Mouse (Mus musculus) lung, embryonic 16.5 days (tissue): ENCODE data around the gene Gsc2. TPM values are rescaled to one million over a fixed set of nuclear protein-coding genes. Genes with fewer than 3 reads are reported as not detected.

Experiments
- ATAC-seq: fragments of 200-750 bp; cut with Nextera tagmentation; 2 replicates; pipeline ENCODE4 v1.8.0; 2017; ENCODE audit warnings: low read depth, mild to moderate bottlenecking, moderate library complexity
- H3K27ac ChIP-seq: fragments of 300-500 bp; sonication (generic); 2 replicates; pipeline ENCODE4 v1.5.1; 2014; ENCODE audit warnings: mild to moderate bottlenecking, control low read depth, low read length
- H3K27me3 ChIP-seq: fragments of 300-500 bp; sonication (generic); 2 replicates; pipeline ENCODE4 v1.6.1; 2014; ENCODE audit warnings: low read depth, low read length, mixed read lengths; ENCODE audit not compliant: control insufficient read depth, insufficient read depth
- H3K36me3 ChIP-seq: fragments of 300-500 bp; sonication (generic); 2 replicates; pipeline ENCODE4 v1.6.1; 2014; ENCODE audit warnings: low read length; ENCODE audit not compliant: control insufficient read depth, insufficient read depth
- H3K4me1 ChIP-seq: fragments of 300-500 bp; sonication (generic); replicated peaks from 2 replicates; pipeline ENCODE4 v1.6.1; 2014; ENCODE audit warnings: low read length, mixed read lengths; ENCODE audit not compliant: control insufficient read depth, insufficient read depth
- H3K4me2 ChIP-seq: fragments of 300-500 bp; sonication (generic); 2 replicates; pipeline ENCODE4 v1.6.1; 2014; ENCODE audit warnings: low read depth, low read length, control low read depth
- H3K4me3 ChIP-seq: fragments of 300-500 bp; sonication (generic); 2 replicates; pipeline ENCODE4 v1.5.1; 2014; ENCODE audit warnings: mild to moderate bottlenecking, low read length, control low read depth
- H3K9ac ChIP-seq: fragments of 300-500 bp; sonication (generic); 2 replicates; pipeline ENCODE4 v1.6.1; 2014; ENCODE audit warnings: low read length, control low read depth
- H3K9me3 ChIP-seq: fragments of 300-500 bp; sonication (generic); 2 replicates; pipeline ENCODE4 v1.6.1; 2016; ENCODE audit warnings: low read length; ENCODE audit not compliant: control insufficient read depth
- WGBS: fragments of 180-500 bp; shearing (Covaris S2); extraction: QIAGEN DNeasy Blood & Tissue Kit; methylation state at CpG from one replicate; pipeline ENCODE4 v1.1.7; 2014; 5-methylcytosine and 5-hydroxymethylcytosine counted together
- polyA plus RNA-seq: library from polyadenylated mRNA; unstranded; fragments of >200 nt; fragmentation: Nextera tagmentation; extraction: Ambion mirVana; gene quantifications from 2 replicates; pipeline ENCODE4 v1.2.1, GENCODE M21; 2015

Gene Gsc2
- polyA plus RNA-seq, 1 experiment from 2014 or later = not detected

DNA sequence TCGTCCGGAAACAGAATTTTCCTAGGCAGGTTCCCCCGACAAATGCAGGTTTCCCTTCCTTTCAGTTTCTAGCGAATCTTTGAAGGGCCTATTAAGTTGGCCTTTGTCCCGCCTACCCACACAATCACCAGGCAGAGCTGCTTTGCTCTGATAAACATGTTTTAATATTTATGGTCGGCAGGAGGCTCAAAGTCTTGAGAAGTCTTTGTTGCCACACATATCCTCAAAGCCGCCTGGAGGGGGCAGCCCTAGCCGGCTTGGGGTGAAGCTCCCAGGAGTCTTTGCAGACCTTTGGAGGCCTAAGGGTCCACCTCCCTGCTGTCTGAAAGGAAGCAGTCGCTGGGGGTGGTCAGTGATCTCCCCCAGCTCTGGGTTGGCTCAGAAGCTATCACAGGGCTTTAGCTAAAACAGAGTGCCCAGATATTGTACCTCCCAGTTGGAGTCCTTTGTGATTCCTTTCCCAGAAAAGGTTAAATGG lies 13.8 kb upstream of the Gsc2 start:
- Histone ChIP-seq H3K4me1 (no peaks in the 10 kb centered on the region; the same call in 1 of the 2 replicates), H3K27ac (peak overlapping the region; percentile 90), H3K4me3 (peak overlapping the region; percentile 88), H3K4me2 (peak overlapping the region; percentile 97), H3K9ac (peak overlapping the region; percentile 85), H3K27me3 (no peaks in the 10 kb centered on the region), H3K36me3 (peaks cover 6% of the 10 kb centered on the region), H3K9me3 (no peaks in the 10 kb centered on the region)
- 0% methylated on average over 9 of the region's 9 CpGs for WGBS
- peak; percentile 79 for ATAC-seq

DNA sequence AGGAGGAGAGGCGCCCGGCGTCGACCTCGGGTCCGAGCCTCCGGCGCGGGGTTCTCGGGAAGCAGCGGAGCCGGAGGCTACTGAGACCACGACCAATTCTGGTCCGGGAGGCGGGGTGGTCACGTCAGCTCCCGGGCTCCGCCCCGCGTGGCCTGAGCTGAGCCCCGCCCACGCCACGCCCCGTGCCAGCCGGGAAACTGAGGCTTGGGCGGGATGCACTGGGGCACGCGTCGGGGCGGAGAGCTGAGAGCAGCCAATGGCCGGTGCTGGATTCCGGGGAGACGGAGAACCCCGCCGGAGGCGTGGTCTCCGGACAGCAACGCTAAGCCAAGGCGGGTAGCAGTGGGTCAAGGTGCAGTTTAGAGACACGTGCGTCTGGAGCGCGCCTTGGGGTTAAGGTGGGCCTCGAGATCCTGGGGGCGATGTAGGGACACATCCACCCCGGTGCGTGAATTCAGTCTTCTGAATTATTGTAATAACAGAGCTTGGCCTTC lies 13.3 kb upstream of the Gsc2 start, which contains the start of gene Slc25a1:
Gene Slc25a1 (minus strand): TSS at position 133 of the 494 bp plus-strand sequence.
- Histone ChIP-seq H3K27me3 (no peaks in the 10 kb centered on the region), H3K27ac (peak within 1 kb of the TSS; percentile 90), H3K4me2 (peak within 1 kb of the TSS; percentile 97), H3K9me3 (no peaks in the 10 kb centered on the region), H3K9ac (peak within 1 kb of the TSS; percentile 85), H3K36me3 (peaks cover 6% of the 10 kb centered on the region), H3K4me3 (peak within 1 kb of the TSS; percentile 88), H3K4me1 (no peaks in the 10 kb centered on the region; the same call in 1 of the 2 replicates)
- under 1% methylated on average over 47 of the region's 47 CpGs for WGBS
- ATAC-seq = peak; percentile 84

- Histone ChIP-seq H3K4me1 (peaks cover 2% of the 10 kb centered on the region; the same call in 1 of the 2 replicates), H3K9ac (peak overlapping the region; percentile 85), H3K27ac (peak overlapping the region; percentile 90), H3K27me3 (no peaks in the 10 kb centered on the region), H3K4me2 (peak overlapping the region; percentile 97), H3K4me3 (peak overlapping the region; percentile 88), H3K9me3 (no peaks in the 10 kb centered on the region), H3K36me3 (peaks cover 6% of the 10 kb centered on the region)
- peak; percentile 50 for ATAC-seq
- WGBS = under 1% methylated on average over 62 of the region's 72 CpGs
These were observed 12.7 kb upstream of the Gsc2 start for GRCm38 (mm10) chr16:17927351-17928082.

GRCm38 (mm10) chr16:17922163-17922538 lies 7.3 kb upstream of the Gsc2 start:
- ATAC-seq = peak; percentile 4; the same call in 1 of the 2 replicates
- H3K9ac ChIP-seq = peak overlapping the region; percentile 92
- peak overlapping the region; percentile 79 for H3K27ac ChIP-seq
- peaks cover 6% of the 10 kb centered on the region for H3K36me3 ChIP-seq
- WGBS = under 1% methylated on average over 14 of the region's 14 CpGs
- H3K27me3 ChIP-seq = peaks cover 19% of the 10 kb centered on the region
- H3K9me3 ChIP-seq = no peaks in the 10 kb centered on the region
- H3K4me2 ChIP-seq = peak overlapping the region; percentile 96
- H3K4me3 ChIP-seq = peak overlapping the region; percentile 90
- peaks cover 9% of the 10 kb centered on the region for H3K4me1 ChIP-seq

- H3K36me3 ChIP-seq = peaks cover 6% of the 10 kb centered on the region
- peaks cover 25% of the 10 kb centered on the region for H3K27me3 ChIP-seq
- peak overlapping the region; percentile 90 for H3K4me3 ChIP-seq
- H3K9me3 ChIP-seq = no peaks in the 10 kb centered on the region
- H3K9ac ChIP-seq = peak overlapping the region; percentile 92
- peak; percentile 98 for ATAC-seq
- H3K4me1 ChIP-seq = peaks cover 9% of the 10 kb centered on the region
- H3K4me2 ChIP-seq = peak overlapping the region; percentile 96
- WGBS = 2% methylated on average over 47 of the region's 47 CpGs
- peak overlapping the region; percentile 79 for H3K27ac ChIP-seq
These were observed 6.7 kb upstream of the Gsc2 start for GRCm38 (mm10) chr16:17921325-17922162.

- Histone ChIP-seq H3K4me3 (no peak overlapping the region), H3K9me3 (no peaks in the 10 kb centered on the region), H3K27me3 (peaks cover 35% of the 10 kb centered on the region), H3K4me2 (peak overlapping the region; percentile 96), H3K4me1 (peaks cover 9% of the 10 kb centered on the region), H3K27ac (no peak overlapping the region), H3K9ac (peak overlapping the region; percentile 92), H3K36me3 (peaks cover 1% of the 10 kb centered on the region)
- 16% methylated on average over 20 of the region's 20 CpGs for WGBS
- no peak for ATAC-seq
These were observed 5.7 kb upstream of the Gsc2 start for GRCm38 (mm10) chr16:17920586-17920985.

- H3K27ac ChIP-seq = peak within 1 kb of the TSS; percentile 19; the same call in 1 of the 2 replicates
These were observed 3.7 kb downstream of the Gsc2 start, which contains the start of gene Ess2 for GRCm38 (mm10) chr16:17911052-17911595. Gene Ess2 (minus strand): TSS chr16:17911348.

GRCm38 (mm10) chr16:17898462-17898861 lies 16.4 kb downstream of the Gsc2 start, which contains the start of the genes Dgcr2 and Tssk2:
Gene Dgcr2 (minus strand): TSS chr16:17898562.
Gene Tssk2 (plus strand): TSS chr16:17898637.
- no peaks in the 10 kb centered on the region for H3K9me3 ChIP-seq

More at GRCm38 (mm10) chr16:17911052-17911595, 3.7 kb downstream of the Gsc2 start, which contains the start of gene Ess2:
- Histone ChIP-seq H3K9me3 (no peaks in the 10 kb centered on the region), H3K36me3 (peaks cover 27% of the 10 kb centered on the region), H3K27me3 (peaks cover 45% of the 10 kb centered on the region), H3K4me1 (peaks cover 16% of the 10 kb centered on the region), H3K4me2 (peak within 1 kb of the TSS; percentile 62), H3K9ac (peak within 1 kb of the TSS; percentile 79), H3K4me3 (peak within 1 kb of the TSS; percentile 76)
- ATAC-seq = peak; percentile 96
- 0% methylated on average over 35 of the region's 35 CpGs for whole genome bisulfite sequencing

More at GRCm38 (mm10) chr16:17898462-17898861, 16.4 kb downstream of the Gsc2 start, which contains the start of the genes Dgcr2 and Tssk2:
- WGBS = 89% methylated on average over 14 of the region's 14 CpGs
- Histone ChIP-seq H3K9ac (no peak within 1 kb of the TSS), H3K4me2 (no peak within 1 kb of the TSS), H3K36me3 (peaks cover 35% of the 10 kb centered on the region), H3K27ac (no peak within 1 kb of the TSS), H3K27me3 (no peaks in the 10 kb centered on the region; the same call in 1 of the 2 replicates), H3K4me3 (no peak within 1 kb of the TSS), H3K4me1 (no peaks in the 10 kb centered on the region)
- no peak for ATAC-seq
